Mouse (Mus musculus) thymus, adult 2 months (tissue): ENCODE results near the gene Tgm1. TPM values are rescaled to one million over a fixed set of nuclear protein-coding genes. Genes with fewer than 3 reads are reported as not detected.

Experiments
- DNase-seq: peaks from one replicate; pipeline ENCODE4 v3.0.0; 2021
- H3K27ac ChIP-seq: fragments of 200-500 bp; 2 replicates; pipeline ENCODE4 v1.5.1; 2012; ENCODE audit warnings: low read length, control low read depth; ENCODE audit not compliant: control insufficient read depth, insufficient read depth
- H3K27me3 ChIP-seq: fragments of 200-500 bp; 2 replicates; pipeline ENCODE4 v1.6.1; 2012; ENCODE audit warnings: mild to moderate bottlenecking, low read length, moderate library complexity, mixed read lengths; ENCODE audit not compliant: control insufficient read depth, insufficient read depth
- H3K36me3 ChIP-seq: fragments of 200-500 bp; 2 replicates; pipeline ENCODE4 v1.6.1; 2012; ENCODE audit warnings: mild to moderate bottlenecking, low read length, moderate library complexity; ENCODE audit not compliant: control insufficient read depth, insufficient read depth
- H3K4me1 ChIP-seq: fragments of 200-500 bp; replicated peaks from 2 replicates; pipeline ENCODE4 v1.6.1; 2012; ENCODE audit warnings: low read length; ENCODE audit not compliant: control insufficient read depth, insufficient read depth
- H3K4me3 ChIP-seq: fragments of 200-500 bp; 2 replicates; pipeline ENCODE4 v1.5.1; 2012; ENCODE audit warnings: mild to moderate bottlenecking, low read length, control low read depth, moderate library complexity; ENCODE audit not compliant: control insufficient read depth, insufficient read depth
- CTCF ChIP-seq: fragments of 200-500 bp; IDR thresholded peaks from 2 replicates; pipeline ENCODE4 v1.5.1; 2012; ENCODE audit warnings: mild to moderate bottlenecking, control low read depth, low read length, moderate library complexity, borderline replicate concordance; ENCODE audit not compliant: control insufficient read depth, poor library complexity, insufficient read depth; ENCODE audit errors: extremely low read depth
- POLR2A ChIP-seq: fragments of 200-500 bp; IDR thresholded peaks from 2 replicates; pipeline ENCODE4 v1.6.1; 2012; ENCODE audit warnings: mild to moderate bottlenecking, low read length, control low read depth, moderate library complexity; ENCODE audit not compliant: control insufficient read depth, poor library complexity, insufficient read depth; ENCODE audit errors: extremely low read depth
- WGBS: fragments of 180-500 bp; shearing (Covaris S2); methylation state at CpG from one replicate; pipeline ENCODE4 v1.1.7; 2018; 5-methylcytosine and 5-hydroxymethylcytosine counted together
- polyA plus RNA-seq: library from polyadenylated mRNA; depleted of rRNA; stranded (reverse); fragments of >200 nt; gene quantifications from 2 replicates; pipeline ENCODE4 v1.2.3, GENCODE M21; 2012; rRNA removed

Tgm1 gene
- polyA plus RNA-seq, 1 experiment = 8.2 TPM

GRCm38 (mm10) chr14:55659960-55660573 lies 53.7 kb downstream of the Tgm1 start, which contains the start of gene Mdp1:
Gene Mdp1 (minus strand): TSS chr14:55660508.
- H3K36me3 ChIP-seq = peaks cover 19% of the 10 kb centered on the region
- under 1% methylated on average over 39 of the region's 39 CpGs for WGBS
- no peaks in the 10 kb centered on the region for H3K27me3 ChIP-seq
- DNase-seq = peak; percentile 73
- H3K27ac ChIP-seq = peak within 1 kb of the TSS; percentile 53
- TF ChIP-seq CTCF (peak; percentile 68; the same call in 1 of the 2 replicates), POLR2A (peak; percentile 40; the same call in 1 of the 2 replicates)
- H3K4me3 ChIP-seq = peak within 1 kb of the TSS; percentile 97
- H3K4me1 ChIP-seq = peaks cover 6% of the 10 kb centered on the region; the same call in 1 of the 2 replicates

GRCm38 (mm10) chr14:55658011-55658410 lies 55.7 kb downstream of the Tgm1 start:
- Histone ChIP-seq H3K27me3 (no peaks in the 10 kb centered on the region), H3K4me1 (peaks cover 6% of the 10 kb centered on the region; the same call in 1 of the 2 replicates), H3K4me3 (no peak overlapping the region), H3K27ac (no peak overlapping the region), H3K36me3 (peaks cover 15% of the 10 kb centered on the region)
- no peak for TF ChIP-seq CTCF
- TF ChIP-seq POLR2A = no peak
- WGBS = 93% methylated on average over 5 of the region's 5 CpGs
- no peak for DNase-seq

DNA sequence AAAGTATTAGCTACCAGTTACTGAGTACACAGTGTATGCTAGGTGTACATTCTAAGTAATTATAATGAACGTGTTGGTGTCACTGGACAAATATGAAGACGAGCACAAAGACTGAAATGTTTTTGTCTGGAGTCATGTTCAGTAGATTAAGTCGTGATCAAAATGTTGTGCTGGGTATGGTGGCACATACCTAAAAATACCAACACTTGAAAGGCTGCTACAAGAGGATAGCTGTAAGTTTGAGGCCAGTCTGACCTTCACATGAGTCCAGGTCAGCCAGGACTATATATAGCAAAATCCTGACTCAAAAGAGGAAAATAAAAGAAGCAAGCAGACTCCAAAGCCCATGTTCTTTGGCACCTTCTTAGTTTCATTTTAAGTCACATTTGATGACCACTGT lies 56.8 kb downstream of the Tgm1 start:
- WGBS = 97% methylated on average over 3 of the region's 3 CpGs
- Histone ChIP-seq H3K36me3 (peaks cover 9% of the 10 kb centered on the region; the same call in 1 of the 2 replicates), H3K4me3 (no peak overlapping the region), H3K27me3 (no peaks in the 10 kb centered on the region), H3K27ac (no peak overlapping the region), H3K4me1 (peaks cover 9% of the 10 kb centered on the region)
- no peak for TF ChIP-seq POLR2A
- no peak for TF ChIP-seq CTCF
- no peak for DNase-seq

GRCm38 (mm10) chr14:55651528-55651927 lies 62.2 kb downstream of the Tgm1 start:
- no peaks in the 10 kb centered on the region for H3K36me3 ChIP-seq
- peaks cover 11% of the 10 kb centered on the region for H3K4me1 ChIP-seq
- no peak overlapping the region for H3K27ac ChIP-seq
- no peak overlapping the region for H3K4me3 ChIP-seq
- peak; percentile 37 for DNase-seq
- H3K27me3 ChIP-seq = no peaks in the 10 kb centered on the region
- 65% methylated on average over 7 of the region's 7 CpGs for WGBS
- TF ChIP-seq POLR2A (no peak), CTCF (no peak)

Other genes starting within 250 kb of the Tgm1 start
- gene Dhrs4, start 235.2 kb downstream of the Tgm1 start, polyA plus RNA-seq = 38.3 and 46.8 TPM in 2 replicates
- 20.6 and 25.4 TPM in 2 replicates for gene Carmil3, start 223.3 kb downstream of the Tgm1 start, polyA plus RNA-seq
- 0.98 and 1.0 TPM in 2 replicates for gene Cpne6, start 203.5 kb downstream of the Tgm1 start, polyA plus RNA-seq
- gene Nrl, start 188.9 kb downstream of the Tgm1 start, polyA plus RNA-seq = 0.50 and 0.70 TPM in 2 replicates
- 13.2 and 13.3 TPM in 2 replicates for gene Pck2, start 173.7 kb downstream of the Tgm1 start, polyA plus RNA-seq
- gene Dcaf11, start 153.9 kb downstream of the Tgm1 start, polyA plus RNA-seq = 76.8 and 77.7 TPM in 2 replicates
- gene A730061H03Rik, start 153.5 kb downstream of the Tgm1 start, polyA plus RNA-seq = 8.2 and 8.3 TPM in 2 replicates
- 1.7 and 20.2 TPM in 2 replicates for gene Fitm1, start 138.3 kb downstream of the Tgm1 start, polyA plus RNA-seq
- gene Psme1, start 135.8 kb downstream of the Tgm1 start, polyA plus RNA-seq = 129 and 136 TPM in 2 replicates
- 7.4 and 13.4 TPM in 2 replicates for gene Emc9, start 128.6 kb downstream of the Tgm1 start, polyA plus RNA-seq
- gene Psme2, start 122.8 kb downstream of the Tgm1 start, polyA plus RNA-seq = 98.7 and 104 TPM in 2 replicates
- 84.0 and 89.3 TPM in 2 replicates for gene Rnf31, start 122.2 kb downstream of the Tgm1 start, polyA plus RNA-seq
- gene Irf9, start 110.4 kb downstream of the Tgm1 start, polyA plus RNA-seq = 135 and 162 TPM in 2 replicates
- 2.9 and 3.7 TPM in 2 replicates for gene Rec8, start 95.9 kb downstream of the Tgm1 start, polyA plus RNA-seq
- gene Ipo4, start 78.0 kb downstream of the Tgm1 start, polyA plus RNA-seq = 68.1 and 71.6 TPM in 2 replicates
- gene Gm49378, start 76.0 kb downstream of the Tgm1 start, polyA plus RNA-seq = 10.2 and 10.9 TPM in 2 replicates
- 98.1 and 102 TPM in 2 replicates for gene Tm9sf1, start 70.1 kb downstream of the Tgm1 start, polyA plus RNA-seq
- 2.2 and 2.6 TPM in 2 replicates for gene Tssk4, start 63.7 kb downstream of the Tgm1 start, polyA plus RNA-seq
- gene Mdp1, start 53.4 kb downstream of the Tgm1 start, polyA plus RNA-seq = 34.7 and 45.8 TPM in 2 replicates
- gene Gmpr2, start 42.0 kb downstream of the Tgm1 start, polyA plus RNA-seq = 27.8 and 40.9 TPM in 2 replicates
- 292 and 416 TPM in 2 replicates for gene Nedd8, start 41.8 kb downstream of the Tgm1 start, polyA plus RNA-seq
- gene Tinf2, start 32.1 kb downstream of the Tgm1 start, polyA plus RNA-seq = 51.5 and 51.9 TPM in 2 replicates
- 80.5 and 84.9 TPM in 2 replicates for gene Rabggta, start 8.3 kb upstream of the Tgm1 start, polyA plus RNA-seq
- gene Dhrs1, start 31.8 kb upstream of the Tgm1 start, polyA plus RNA-seq = 78.9 and 93.5 TPM in 2 replicates
- 41.5 and 43.6 TPM in 2 replicates for gene Nop9, start 31.8 kb upstream of the Tgm1 start, polyA plus RNA-seq
- 1.8 and 2.7 TPM in 2 replicates for gene Cideb, start 44.5 kb upstream of the Tgm1 start, polyA plus RNA-seq
- gene Ltb4r2, start 47.5 kb upstream of the Tgm1 start, polyA plus RNA-seq = 1.7 and 1.8 TPM in 2 replicates
- gene Ltb4r1, start 52.0 kb upstream of the Tgm1 start, polyA plus RNA-seq = 2.6 and 2.8 TPM in 2 replicates
- 7.4 and 11.2 TPM in 2 replicates for gene Adcy4, start 70.2 kb upstream of the Tgm1 start, polyA plus RNA-seq
- 66.8 and 84.4 TPM in 2 replicates for gene Ripk3, start 74.9 kb upstream of the Tgm1 start, polyA plus RNA-seq
- gene Nfatc4, start 109.2 kb upstream of the Tgm1 start, polyA plus RNA-seq = 2.3 and 2.7 TPM in 2 replicates
- gene Nynrin, start 140.1 kb upstream of the Tgm1 start, polyA plus RNA-seq = 2.0 and 2.1 TPM in 2 replicates
- 0.04 and 0.09 TPM in 2 replicates for gene Cbln3, start 170.5 kb upstream of the Tgm1 start, polyA plus RNA-seq
- gene Khnyn, start 171.0 kb upstream of the Tgm1 start, polyA plus RNA-seq = 33.7 and 35.5 TPM in 2 replicates
- gene Sdr39u1, start 186.4 kb upstream of the Tgm1 start, polyA plus RNA-seq = 50.2 and 54.8 TPM in 2 replicates
- gene Cma1, start 230.7 kb upstream of the Tgm1 start, polyA plus RNA-seq = 1.7 and 2.0 TPM in 2 replicates
- 0.28 TPM in 1 of 2 replicates, not detected in the other for gene Cma2, start 237.1 kb upstream of the Tgm1 start, polyA plus RNA-seq